Mouse (Mus musculus) limb, embryonic 14.5 days (tissue): ENCODE data around the gene Zfp553. TPM values are rescaled to one million over a fixed set of nuclear protein-coding genes. Genes with fewer than 3 reads are reported as not detected.
A peak's percentile ranks its signal among the peaks of the same experiment; 100 is the strongest.

Experiments
- ATAC-seq: fragments of 200-750 bp; cut with Nextera tagmentation; 2 replicates; pipeline ENCODE4 v1.8.0; 2017; ENCODE audit warnings: low read depth, moderate number of reproducible peaks, moderate TSS enrichment; ENCODE audit not compliant: low FRiP score
- DNase-seq: peaks from one replicate; pipeline ENCODE4 v3.0.0-alpha.2; 2015; ENCODE audit warnings: low spot score
- H3K27ac ChIP-seq: fragments of 300-500 bp; sonication (generic); replicated peaks from 2 replicates; pipeline ENCODE4 v1.5.1; 2014; ENCODE audit warnings: low read depth, mild to moderate bottlenecking, low read length, moderate library complexity, mixed read lengths
- H3K27me3 ChIP-seq: fragments of 300-500 bp; sonication (generic); 2 replicates; pipeline ENCODE4 v1.6.1; 2014; ENCODE audit warnings: low read length, mixed read lengths; ENCODE audit not compliant: control insufficient read depth, insufficient read depth
- H3K36me3 ChIP-seq: fragments of 300-500 bp; sonication (generic); 2 replicates; pipeline ENCODE4 v1.6.1; 2014; ENCODE audit warnings: mild to moderate bottlenecking, low read length, moderate library complexity, mixed read lengths; ENCODE audit not compliant: control insufficient read depth, insufficient read depth
- H3K4me1 ChIP-seq: fragments of 300-500 bp; sonication (generic); 2 replicates; pipeline ENCODE4 v1.6.1; 2014; ENCODE audit warnings: antibody characterized with exemption, low read length, mixed read lengths; ENCODE audit not compliant: control insufficient read depth, insufficient read depth
- H3K4me2 ChIP-seq: fragments of 300-500 bp; sonication (generic); replicated peaks from 2 replicates; pipeline ENCODE4 v1.6.1; 2014; ENCODE audit warnings: low read depth, mild to moderate bottlenecking, low read length, moderate library complexity; ENCODE audit not compliant: severe bottlenecking
- H3K4me3 ChIP-seq: fragments of 300-500 bp; sonication (generic); replicated peaks from 2 replicates; pipeline ENCODE4 v1.5.1; 2014; ENCODE audit warnings: low read length
- H3K9ac ChIP-seq: fragments of 300-500 bp; sonication (generic); 2 replicates; pipeline ENCODE4 v1.6.1; 2014; ENCODE audit warnings: mild to moderate bottlenecking, low read depth, low read length, moderate library complexity; ENCODE audit not compliant: severe bottlenecking
- H3K9me3 ChIP-seq: fragments of 300-500 bp; sonication (generic); 2 replicates; pipeline ENCODE4 v1.6.1; 2016; ENCODE audit warnings: low read length; ENCODE audit not compliant: control insufficient read depth
- POLR2A ChIP-seq: fragments of 200-500 bp; IDR thresholded peaks from 2 replicates; pipeline ENCODE4 v1.8.0; 2012; ENCODE audit warnings: inconsistent platforms, mild to moderate bottlenecking, moderate library complexity, borderline replicate concordance; ENCODE audit not compliant: insufficient read depth, insufficient read length; ENCODE audit errors: extremely low read depth
- WGBS: fragments of 180-500 bp; shearing (Covaris S2); extraction: QIAGEN DNeasy Blood & Tissue Kit; methylation state at CpG from one replicate; pipeline ENCODE4 v1.1.7; 2014; 5-methylcytosine and 5-hydroxymethylcytosine counted together
- polyA plus RNA-seq, 2 experiments: library from polyadenylated mRNA; depleted of rRNA in 1 of 2; stranded (reverse) in 1 of 2; unstranded in 1 of 2; fragments of >200 nt; fragmentation: Nextera tagmentation in 1 of 2; extraction: Ambion mirVana in 1 of 2; gene quantifications; 2 replicates each; pipeline versions ENCODE4 v1.2.1 to v1.2.3; 2012 to 2014

Gene Zfp553
- polyA plus RNA-seq, 2 experiments: 19.4 to 22.5 TPM

- H3K27me3 ChIP-seq: no peaks in the 10 kb centered on the region
- peaks cover 15% of the 10 kb centered on the region for H3K4me1 ChIP-seq
- H3K9ac ChIP-seq: no peak overlapping the region
- H3K27ac ChIP-seq: no peak overlapping the region
- ATAC-seq: no peak
- no peaks in the 10 kb centered on the region for H3K36me3 ChIP-seq
- 0 out of 2 replicates have a peak overlapping the region, but pooled peaks have one; percentile 1 for H3K4me3 ChIP-seq
- H3K4me2 ChIP-seq: no peak overlapping the region
- TF ChIP-seq POLR2A: no peak
- 85% methylated on average over 12 of the region's 12 CpGs for WGBS
- no peaks in the 10 kb centered on the region for H3K9me3 ChIP-seq
- no peak for DNase-seq
Measured at GRCm38 (mm10) chr7:127212432-127213250, 20.2 kb upstream of the Zfp553 start.

- peak; percentile 49 for DNase-seq
- H3K4me3 ChIP-seq: 0 out of 2 replicates have a peak overlapping the region, but pooled peaks have one; percentile 1
- no peaks in the 10 kb centered on the region for H3K36me3 ChIP-seq
- no peaks in the 10 kb centered on the region for H3K9me3 ChIP-seq
- peaks cover 15% of the 10 kb centered on the region for H3K4me1 ChIP-seq
- no peaks in the 10 kb centered on the region for H3K27me3 ChIP-seq
- H3K27ac ChIP-seq: no peak overlapping the region
- 41% methylated on average over 7 of the region's 7 CpGs for WGBS
- ATAC-seq: no peak
- no peak overlapping the region for H3K9ac ChIP-seq
- H3K4me2 ChIP-seq: no peak overlapping the region
- TF ChIP-seq POLR2A: no peak
Measured at GRCm38 (mm10) chr7:127213485-127213884, 19.4 kb upstream of the Zfp553 start.

GRCm38 (mm10) chr7:127213930-127214329, 18.9 kb upstream of the Zfp553 start:
- H3K27me3 ChIP-seq: no peaks in the 10 kb centered on the region
- WGBS: 47% methylated on average over 12 of the region's 12 CpGs
- H3K36me3 ChIP-seq: no peaks in the 10 kb centered on the region
- peak overlapping the region; percentile 53; the same call in 1 of the 2 replicates for H3K9ac ChIP-seq
- ATAC-seq (no peak), DNase-seq (no peak)
- H3K27ac ChIP-seq: no peak overlapping the region
- no peak for TF ChIP-seq POLR2A
- peak overlapping the region; percentile 60 for H3K4me2 ChIP-seq
- peak overlapping the region; percentile 34; the same call in 1 of the 2 replicates for H3K4me3 ChIP-seq
- H3K9me3 ChIP-seq: no peaks in the 10 kb centered on the region
- peaks cover 15% of the 10 kb centered on the region for H3K4me1 ChIP-seq

GRCm38 (mm10) chr7:127214521-127214920, 18.3 kb upstream of the Zfp553 start:
- no peak for ATAC-seq
- peaks cover 11% of the 10 kb centered on the region for H3K4me1 ChIP-seq
- no peak for TF ChIP-seq POLR2A
- no peak for DNase-seq
- peak overlapping the region; percentile 34 for H3K4me3 ChIP-seq
- no peak overlapping the region; the same call in 1 of the 2 replicates for H3K27ac ChIP-seq
- H3K4me2 ChIP-seq: peak overlapping the region; percentile 60
- no peaks in the 10 kb centered on the region for H3K9me3 ChIP-seq
- H3K9ac ChIP-seq: peak overlapping the region; percentile 53
- no peaks in the 10 kb centered on the region for H3K36me3 ChIP-seq
- H3K27me3 ChIP-seq: no peaks in the 10 kb centered on the region
- 27% methylated on average over 21 of the region's 21 CpGs for WGBS

- no peak overlapping the region; the same call in 1 of the 2 replicates for H3K27ac ChIP-seq
Measured at GRCm38 (mm10) chr7:127214981-127215871, 17.6 kb upstream of the Zfp553 start.

More at GRCm38 (mm10) chr7:127214981-127215871, 17.6 kb upstream of the Zfp553 start:
- Histone ChIP-seq H3K27me3 (no peaks in the 10 kb centered on the region), H3K4me2 (peak overlapping the region; percentile 60), H3K9me3 (no peaks in the 10 kb centered on the region), H3K4me1 (peaks cover 10% of the 10 kb centered on the region), H3K4me3 (peak overlapping the region; percentile 34), H3K36me3 (no peaks in the 10 kb centered on the region), H3K9ac (peak overlapping the region; percentile 53)
- DNase-seq (peak; percentile 82), ATAC-seq (peak; percentile 48)
- TF ChIP-seq POLR2A: no peak
- WGBS: 20% methylated on average over 33 of the region's 33 CpGs
